Mouse (Mus musculus): ENCODE results near the gene Arhgap29.

The Arhgap29 gene

DNA sequence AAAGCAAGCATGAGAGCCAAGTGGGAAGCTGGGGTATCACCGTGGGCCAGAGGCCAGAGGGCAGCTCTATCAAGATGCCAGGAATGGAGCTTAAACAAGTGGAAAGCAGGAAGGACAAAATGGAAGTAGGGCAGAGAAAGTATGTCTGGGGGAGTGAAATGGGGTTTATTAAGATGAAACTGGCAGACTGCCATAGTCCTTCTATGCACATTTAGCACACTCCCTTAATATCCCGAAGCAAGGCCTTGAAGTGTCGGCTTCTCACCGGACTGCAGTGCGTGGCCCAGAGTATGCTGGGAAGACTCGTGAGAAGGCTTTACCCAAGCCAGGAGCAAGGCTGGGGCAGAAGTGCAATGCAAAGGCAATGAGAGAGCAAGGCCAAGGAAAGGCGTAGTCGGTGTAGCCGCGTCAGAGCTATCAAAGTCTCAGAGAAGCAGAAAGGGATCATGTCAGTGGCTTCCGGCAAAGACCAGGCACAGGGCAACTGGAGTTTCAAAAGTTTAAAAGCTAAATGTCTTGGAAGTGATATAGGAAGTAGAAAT, 11.1 kb upstream of the Arhgap29 start:
- DNase-seq (ENCODE audit: low spot score in 2 of 2): no peak

DNA sequence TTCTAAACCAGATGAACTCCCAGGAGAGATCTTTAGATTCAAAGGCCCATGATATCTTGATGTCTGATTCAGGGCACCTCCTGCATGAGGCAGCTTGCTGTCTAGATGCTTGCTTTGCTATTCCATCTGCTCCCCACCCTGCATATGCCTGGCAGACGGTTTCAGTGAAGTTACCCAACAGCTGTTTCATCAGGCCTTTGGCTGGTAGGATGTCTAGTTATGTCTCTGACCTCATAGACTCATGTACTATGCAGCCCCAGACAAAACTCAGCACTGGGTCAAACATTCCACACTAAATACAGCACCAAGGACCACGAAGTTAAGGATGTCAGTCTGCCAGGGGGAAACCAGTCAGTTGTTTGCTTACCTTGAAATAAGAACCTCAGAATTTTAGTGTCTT, 6.4 kb upstream of the Arhgap29 start:
- no peak for DNase-seq (ENCODE audit: low spot score in 2 of 2)

DNA sequence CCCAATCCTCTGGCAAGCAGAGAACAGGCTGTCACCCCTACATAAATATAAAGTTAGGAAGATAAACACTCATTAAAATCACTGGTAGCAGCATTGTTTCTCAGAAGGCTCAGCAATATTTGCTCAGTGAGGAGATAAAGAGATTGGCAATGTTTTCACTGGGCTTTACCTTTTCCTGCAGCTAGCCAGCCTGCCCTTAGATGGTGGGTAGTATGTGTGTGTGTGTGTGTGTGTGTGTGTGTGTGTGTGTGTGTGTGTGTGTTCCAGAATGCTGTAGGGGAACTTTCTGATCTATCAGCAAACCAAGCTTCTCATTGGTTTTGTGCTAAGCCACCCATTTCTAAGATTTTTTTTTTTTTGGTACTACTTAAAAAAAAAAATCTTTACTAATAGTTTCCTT, 5.6 kb upstream of the Arhgap29 start:
- no peak for DNase-seq (ENCODE audit: low spot score in 2 of 2)

DNA sequence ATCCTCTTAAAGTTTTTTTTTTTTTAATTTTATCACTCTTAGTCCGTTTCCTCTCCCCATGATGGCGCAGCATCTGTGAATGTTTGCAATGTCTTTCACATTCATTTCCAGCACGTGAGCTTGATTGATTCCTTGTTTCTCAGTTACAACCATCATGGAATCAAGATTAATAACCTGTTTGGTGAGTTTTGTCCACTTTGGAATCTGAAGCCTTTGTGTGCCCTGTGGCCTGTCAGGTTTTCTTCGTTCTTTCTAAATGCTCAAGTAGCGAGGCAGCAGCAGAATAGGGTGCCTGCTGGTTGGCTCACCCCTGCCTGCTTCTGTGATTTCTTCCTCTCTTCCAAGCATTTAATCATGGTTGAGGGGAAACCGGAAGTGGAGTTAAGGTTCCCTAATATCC, 2.2 kb upstream of the Arhgap29 start:
- no peak for DNase-seq (ENCODE audit: low spot score in 2 of 2)

DNA sequence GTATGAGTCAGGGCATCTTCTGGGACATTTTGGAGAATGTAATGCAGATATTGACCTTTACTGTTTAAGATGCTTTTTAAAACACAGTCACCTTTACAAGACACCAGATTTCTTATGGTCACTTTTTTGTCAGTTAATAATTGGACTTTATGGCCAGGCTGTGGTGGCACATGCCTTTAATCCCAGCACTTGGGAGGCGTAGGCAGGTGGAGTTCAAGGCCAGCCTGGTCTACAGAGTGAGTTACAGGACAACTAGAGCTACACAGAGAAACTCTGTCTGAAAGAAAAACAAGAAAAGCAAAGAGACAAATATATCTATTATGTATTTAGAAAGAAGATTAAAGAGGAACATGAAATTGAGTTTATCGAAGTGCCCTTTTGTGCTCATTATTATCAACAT, 1.2 kb upstream of the Arhgap29 start:
- DNase-seq (ENCODE audit: low spot score in 2 of 2): no peak

DNA sequence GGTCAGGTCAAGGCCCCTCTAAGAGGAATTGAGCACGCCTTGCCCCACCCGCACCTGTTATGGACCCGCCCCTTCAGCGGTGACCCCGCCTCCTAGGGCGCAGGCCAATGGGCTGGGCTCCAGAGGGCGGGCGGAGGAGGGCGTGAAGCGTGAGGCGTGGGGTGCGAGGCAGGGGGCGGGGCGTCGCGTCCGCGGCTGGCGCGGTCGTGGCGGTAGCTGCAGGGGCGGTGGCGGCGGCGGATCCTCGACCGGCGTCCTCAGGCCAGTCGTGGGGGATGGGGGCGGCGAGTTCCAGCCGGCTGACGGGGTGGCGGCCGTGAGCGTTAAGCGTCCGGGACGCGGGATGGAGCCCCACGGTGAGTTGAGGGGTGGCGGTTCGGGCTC, 700 bp downstream of the Arhgap29 start:
- DNase-seq (ENCODE audit: low spot score in 2 of 2): peak; percentile 62 to 65

DNA sequence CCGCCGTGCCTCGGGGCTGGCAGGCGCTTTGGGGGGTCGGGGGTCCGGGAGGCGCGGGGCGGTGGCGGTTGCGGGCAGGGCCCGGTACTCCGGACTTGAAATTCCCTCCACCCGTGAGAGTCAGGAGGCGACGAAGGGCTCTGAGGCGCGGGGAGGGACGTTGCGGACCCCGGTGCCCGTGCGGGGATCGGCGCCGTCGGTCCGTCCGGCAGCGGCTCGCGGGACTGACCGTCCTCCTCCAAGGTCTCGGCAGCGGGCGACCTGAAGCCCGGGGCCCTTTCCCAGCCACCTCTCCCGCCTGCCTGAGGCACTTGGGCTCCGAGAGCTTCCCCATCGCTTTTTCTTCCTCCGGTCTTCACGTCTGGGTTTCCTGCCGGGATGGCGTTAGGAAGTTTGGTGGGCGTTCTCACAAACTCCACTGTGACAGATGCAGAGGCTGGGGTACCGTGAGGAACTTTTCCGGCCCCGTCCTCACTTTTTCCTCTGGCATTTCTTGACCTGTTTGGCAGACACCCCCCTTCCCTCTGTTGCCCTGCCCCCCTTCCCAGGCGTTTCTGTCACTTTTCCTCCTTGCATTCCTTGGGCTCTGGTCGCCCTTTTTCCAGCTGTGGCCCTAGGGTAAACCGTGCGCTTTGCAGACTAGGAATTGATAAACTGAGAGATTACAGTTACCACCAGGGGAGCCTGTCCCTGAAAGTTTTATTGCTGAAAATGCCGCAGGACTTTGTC, 1.3 kb downstream of the Arhgap29 start:
- DNase-seq (ENCODE audit: low spot score in 2 of 2): no peak

DNA sequence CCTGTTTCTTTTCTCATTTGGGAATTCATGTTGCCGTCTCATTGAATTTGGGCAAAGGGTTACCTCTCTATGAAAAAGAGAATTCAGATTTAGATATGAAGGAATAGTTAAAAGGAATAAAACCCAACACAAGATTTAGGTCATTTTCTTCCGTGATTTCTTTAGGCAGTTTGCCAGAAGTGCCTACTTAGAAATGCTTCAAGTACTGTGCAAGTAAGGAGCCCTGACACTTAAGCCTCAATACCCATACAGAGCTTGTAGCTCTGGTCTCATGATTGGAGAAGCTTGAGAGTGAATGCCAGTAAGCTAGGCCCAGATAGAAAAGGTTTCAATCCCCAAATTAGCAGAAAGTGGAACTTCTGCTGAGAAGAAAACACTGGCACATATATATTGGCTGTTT, 2.1 kb downstream of the Arhgap29 start:
- DNase-seq (ENCODE audit: low spot score in 2 of 2): no peak

DNA sequence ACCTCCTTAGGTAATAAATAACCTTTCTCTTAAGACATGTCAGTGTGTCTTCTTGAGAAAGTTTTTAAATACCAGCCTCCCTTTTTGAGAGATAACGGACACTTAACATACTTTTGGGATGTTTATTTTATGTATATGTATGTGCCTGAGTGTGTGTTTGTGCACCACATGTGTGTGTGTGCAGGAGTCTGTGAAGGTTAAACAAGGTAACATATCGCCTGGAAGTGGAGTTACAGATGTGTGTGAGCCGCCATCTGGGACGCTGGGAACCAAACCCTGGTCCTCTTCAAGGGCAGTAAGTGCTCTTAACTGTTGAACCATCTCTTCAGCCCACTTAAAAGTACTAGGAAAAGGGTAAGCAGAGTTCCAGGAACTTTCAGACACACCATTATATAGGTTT, 3.2 kb downstream of the Arhgap29 start:
- no peak for DNase-seq (ENCODE audit: low spot score in 2 of 2)

DNA sequence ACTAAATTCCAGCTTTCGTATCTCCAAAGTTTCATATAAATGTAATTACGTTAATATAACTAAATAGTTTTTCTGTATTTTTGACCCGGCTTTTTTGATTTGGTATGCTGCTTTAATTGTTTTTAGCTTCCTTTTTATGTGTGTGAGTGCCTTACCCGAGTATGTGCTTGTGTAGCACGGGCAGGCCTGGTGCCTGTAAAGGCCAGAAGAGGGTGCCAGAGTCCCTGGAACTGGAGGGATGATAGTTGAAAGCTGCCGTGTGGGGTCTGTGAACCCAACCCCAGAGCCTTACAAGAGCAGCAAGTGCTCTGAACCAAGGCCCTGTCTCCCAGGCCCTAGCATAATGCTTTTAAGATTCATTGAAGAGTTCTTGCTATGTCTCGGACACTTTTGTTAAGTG, 4.4 kb downstream of the Arhgap29 start:
- no peak for DNase-seq (ENCODE audit: low spot score in 2 of 2)

DNA sequence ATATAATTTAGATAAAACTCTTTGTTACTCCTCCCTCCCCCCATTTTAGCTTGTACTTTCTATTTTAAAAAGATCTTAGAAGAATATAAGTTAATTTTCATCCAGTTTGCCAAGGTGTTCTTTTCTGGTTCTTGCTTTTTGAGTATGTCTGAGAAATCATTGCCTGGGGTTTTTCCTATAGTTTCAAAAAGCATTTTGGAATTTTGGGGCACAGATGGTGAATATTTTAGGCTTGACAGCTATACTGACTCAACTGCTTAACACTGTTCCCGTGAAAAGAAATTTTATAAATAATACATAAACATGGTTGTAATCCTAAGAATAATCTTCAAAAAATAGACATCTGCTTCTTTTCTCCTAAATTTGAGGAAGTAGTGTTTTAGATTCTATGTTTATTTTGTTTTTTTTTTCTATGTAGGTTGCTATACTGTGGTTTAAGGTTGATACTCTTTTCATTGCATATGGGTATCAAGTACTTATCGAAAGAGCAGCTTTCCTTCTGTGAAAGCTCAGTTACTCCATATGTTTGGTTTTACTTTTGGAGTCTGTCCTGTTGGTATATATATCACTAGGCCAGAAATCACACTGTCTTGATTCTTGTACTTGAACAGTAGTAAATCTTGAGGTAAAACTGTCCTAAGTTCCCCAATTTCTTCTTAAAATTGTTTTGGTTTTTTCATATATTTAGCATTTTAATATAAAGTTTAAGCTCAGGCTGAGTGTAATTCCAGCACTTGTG, 5.4 kb downstream of the Arhgap29 start:
- DNase-seq (ENCODE audit: low spot score in 2 of 2): no peak

DNA sequence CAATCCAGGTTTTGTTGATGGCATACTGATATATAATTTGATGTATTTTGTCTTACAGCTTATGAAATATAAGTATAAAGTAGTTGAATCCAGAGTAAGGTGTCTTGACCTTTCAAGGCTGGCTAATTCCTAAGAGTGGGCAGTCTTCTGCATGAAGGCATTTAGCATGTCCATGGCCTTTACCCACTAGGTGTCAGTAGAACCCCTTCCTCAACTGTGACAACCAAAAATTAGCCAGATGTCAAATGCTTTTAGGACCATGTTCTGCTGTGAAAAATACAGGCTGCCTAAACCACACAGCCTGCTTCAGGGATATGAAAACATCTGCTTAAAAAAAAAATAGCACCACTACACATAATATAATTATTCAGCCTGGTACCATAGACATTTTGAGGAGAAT, 11.8 kb downstream of the Arhgap29 start:
- peak in 1 of 2 experiments; percentile 29 for DNase-seq (ENCODE audit: low spot score in 2 of 2)

DNA sequence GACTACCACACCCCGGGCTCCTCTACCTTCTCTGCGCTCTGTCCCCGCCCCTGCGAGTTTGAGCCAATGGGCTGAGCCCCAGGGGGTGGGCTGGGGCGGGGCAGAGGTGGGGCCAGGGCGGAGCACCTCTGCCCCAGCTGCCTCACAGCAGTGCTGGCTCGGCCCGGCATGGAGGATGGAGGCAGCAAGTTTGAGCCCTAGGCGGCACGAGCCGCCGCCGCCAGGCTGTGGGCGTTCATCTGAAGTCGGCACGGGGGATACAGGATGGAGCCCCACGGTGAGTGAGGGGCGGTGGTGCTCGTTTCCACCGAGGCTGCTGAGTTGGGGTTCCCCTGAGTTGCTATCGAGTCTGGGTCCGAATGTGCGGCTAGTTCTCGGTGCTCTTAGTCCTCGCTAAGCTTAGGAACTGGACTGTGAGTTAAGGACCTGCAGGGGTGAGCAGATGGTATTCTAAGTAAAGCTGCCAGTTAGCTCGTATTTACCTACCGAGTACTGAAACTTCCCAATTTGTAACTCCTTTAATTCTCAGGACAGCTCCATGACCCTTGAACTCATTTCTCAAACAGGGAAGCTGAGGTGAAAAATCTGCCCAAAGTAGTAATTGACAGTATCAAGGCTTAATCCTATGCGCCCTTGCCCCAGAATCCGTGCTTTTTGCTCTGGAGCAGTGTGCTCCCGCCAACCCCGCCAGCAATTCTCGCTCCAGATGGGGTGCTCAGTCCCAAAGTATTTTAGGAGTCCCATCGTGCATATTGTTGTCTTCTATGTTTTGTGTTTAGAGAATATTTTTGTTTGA, 15.5 kb downstream of the Arhgap29 start:
- peak; percentile 74 to 77 for DNase-seq (ENCODE audit: low spot score in 2 of 2)

DNA sequence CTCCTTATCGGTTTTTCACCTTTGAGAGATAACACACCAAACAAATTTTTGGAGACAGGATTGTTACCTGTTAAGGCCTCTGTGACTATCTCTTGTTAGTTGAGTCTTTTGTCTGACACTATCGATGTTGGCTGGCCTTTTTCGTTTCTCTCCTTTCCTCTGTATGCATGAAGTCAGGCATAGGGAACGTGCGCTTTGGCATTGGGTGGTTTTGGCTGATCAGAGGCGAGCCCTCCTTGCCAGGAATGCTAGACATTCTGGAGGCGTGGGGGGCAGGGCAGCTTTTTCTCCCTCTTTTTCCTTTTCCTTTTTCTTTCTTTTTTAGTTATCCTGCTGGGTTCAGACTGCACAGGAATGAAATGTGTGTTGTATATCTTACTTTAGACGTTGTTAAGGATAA, 16.3 kb downstream of the Arhgap29 start:
- DNase-seq (ENCODE audit: low spot score in 2 of 2): no peak

DNA sequence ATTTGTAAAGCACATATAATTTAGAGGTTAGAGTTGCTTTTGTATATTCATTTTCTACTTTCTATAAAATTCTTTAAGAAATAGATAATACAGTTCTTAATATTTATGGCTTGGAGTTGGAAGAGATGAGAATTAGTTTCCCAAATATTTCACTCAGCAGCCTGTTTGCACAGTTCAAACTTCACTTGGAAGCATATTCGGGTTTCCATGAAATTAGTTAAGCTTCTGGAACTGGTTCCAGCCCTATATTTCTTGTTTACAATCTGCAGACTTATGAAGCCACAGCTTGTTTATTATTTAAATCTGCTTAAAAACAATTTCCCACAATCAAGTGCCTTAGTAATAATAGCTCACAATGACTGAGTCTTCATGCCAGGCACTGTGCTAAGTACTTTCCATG, 17.1 kb downstream of the Arhgap29 start:
- no peak for DNase-seq (ENCODE audit: low spot score in 2 of 2)

DNA sequence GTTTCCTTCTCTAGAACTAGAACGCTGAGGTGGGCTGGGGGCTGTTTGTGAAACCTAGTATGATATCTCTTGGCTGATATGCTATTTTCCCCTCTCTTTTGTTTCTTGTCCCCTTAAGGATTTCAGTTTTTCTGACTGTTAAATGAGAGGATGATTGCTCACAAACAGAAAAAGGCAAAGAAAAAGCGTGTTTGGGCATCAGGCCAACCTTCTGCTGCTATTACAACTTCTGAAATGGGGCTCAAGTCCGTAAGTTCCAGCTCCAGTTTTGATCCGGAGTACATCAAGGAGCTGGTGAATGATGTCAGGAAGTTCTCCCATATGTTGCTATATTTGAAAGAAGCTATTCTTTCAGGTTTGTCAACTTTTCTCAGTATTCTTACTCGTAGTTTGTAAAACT, 21.4 kb downstream of the Arhgap29 start:
- DNase-seq (ENCODE audit: low spot score in 2 of 2): peak in 1 of 2 experiments; percentile 24

DNA sequence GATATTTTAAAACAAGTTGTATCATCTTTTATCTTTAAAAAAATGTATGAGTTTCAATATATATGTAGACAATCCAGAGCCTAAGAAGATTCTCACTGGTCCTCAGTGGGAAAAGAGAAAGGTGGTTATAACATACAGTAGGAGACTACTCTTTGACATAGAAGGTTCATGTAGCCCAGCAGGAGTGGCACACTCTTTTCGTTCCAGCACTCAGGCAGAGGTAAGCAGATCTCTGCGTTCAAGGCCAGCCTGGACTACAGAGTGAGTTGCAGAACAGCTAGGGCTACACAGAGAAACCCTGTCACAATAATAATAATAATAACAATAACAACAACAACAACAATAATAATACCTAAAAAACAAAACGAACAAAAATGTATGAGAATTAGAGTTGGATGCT, 23.0 kb downstream of the Arhgap29 start:
- DNase-seq (ENCODE audit: low spot score in 2 of 2): no peak

DNA sequence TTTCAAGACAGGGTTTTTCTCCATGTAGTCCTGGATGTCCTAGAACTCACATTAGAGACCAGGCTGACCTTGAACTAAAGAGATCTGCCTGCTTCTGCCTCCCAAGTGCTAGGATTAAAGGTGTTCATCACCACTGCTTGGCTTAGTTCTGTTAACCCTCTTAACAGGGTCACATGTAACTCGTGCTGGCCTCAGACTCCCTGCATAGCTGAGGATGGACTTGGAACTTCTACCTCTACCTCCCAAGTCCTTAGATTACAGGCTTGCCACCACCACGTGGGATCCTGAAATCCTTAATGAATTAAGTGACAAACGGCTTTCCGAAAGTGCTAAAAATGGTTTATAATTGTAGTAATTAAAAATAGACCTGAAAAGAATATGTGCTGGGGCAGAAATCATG, 29.0 kb downstream of the Arhgap29 start:
- no peak for DNase-seq (ENCODE audit: low spot score in 2 of 2)

DNA sequence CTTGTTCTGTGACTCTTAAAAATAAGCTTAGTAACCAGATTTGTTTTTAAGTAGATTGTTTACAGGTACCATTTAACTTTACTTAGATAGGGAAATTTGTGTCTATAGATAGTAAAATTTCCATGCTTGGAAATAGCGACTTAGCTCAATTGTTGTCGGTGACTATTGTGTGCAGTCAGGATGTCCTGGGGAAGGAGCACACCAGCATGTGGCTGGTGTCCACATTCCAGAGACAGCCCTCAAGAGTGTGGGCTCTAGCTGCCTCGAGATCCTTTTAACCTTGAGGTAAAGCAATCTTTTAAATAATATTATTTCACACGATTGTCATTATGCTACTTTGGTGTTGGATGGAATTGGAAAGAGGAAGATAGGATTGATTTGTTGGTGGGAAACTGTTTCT, 30.1 kb downstream of the Arhgap29 start:
- no peak for DNase-seq (ENCODE audit: low spot score in 2 of 2)

DNA sequence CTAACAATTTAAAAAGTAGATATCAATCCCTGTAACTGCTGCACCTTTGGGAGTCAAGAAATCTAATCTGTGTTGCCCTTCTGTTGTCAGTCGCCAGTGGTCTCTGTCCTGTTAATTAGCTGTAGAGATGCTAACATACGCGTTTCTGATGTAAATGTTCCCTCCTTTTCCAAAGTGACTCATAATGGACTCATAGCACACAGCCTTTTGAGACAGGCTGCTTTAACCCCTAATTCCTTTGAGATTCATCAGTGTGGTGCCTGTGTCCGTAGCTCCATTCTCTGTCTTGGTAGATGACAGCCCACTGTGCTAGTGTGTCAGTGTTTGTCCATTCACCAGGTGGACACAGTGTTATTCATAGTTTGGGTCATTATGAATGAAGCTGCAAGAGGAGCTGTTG, 42.8 kb downstream of the Arhgap29 start:
- DNase-seq (ENCODE audit: low spot score in 2 of 2): no peak

DNA sequence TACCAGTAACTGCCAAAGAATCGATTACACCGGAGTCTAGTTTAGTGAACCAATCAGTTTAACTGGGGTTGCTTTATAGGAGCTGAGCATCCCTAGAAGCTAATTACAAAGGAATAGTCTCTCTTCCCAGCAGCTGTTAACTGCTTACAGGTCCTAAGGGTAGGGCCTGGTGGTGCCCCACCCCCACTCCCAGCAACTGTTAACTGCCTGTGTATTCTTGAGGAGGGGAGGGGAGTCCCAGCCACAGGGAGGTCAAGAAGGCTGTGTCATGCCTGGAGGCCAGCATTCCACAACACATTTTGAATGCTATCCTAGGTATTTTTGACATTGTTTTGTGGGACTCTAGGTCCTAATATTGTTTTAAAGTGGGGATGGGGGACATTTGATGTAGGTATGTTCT, 47.6 kb downstream of the Arhgap29 start:
- DNase-seq (ENCODE audit: low spot score in 2 of 2): no peak

DNA sequence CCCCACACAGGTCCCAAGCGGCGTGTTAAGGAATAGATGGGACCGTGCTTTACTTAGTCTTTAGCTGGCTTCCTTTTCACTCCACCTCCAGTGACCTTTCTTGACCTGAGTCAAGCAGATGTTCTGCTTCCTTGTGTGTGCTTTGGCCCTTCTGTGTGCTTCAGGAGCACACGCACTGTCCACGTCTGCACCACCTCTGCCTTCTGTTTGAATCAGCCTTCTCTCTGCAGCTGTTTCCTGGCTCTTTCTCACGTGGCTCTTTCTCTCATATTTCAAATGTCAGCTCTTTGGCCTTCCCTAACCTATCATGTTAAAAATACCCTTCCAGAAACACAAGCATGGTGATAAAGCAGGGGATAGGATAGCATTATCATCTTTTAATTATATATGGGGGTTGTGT, 49.2 kb downstream of the Arhgap29 start:
- no peak for DNase-seq (ENCODE audit: low spot score in 2 of 2)

DNA sequence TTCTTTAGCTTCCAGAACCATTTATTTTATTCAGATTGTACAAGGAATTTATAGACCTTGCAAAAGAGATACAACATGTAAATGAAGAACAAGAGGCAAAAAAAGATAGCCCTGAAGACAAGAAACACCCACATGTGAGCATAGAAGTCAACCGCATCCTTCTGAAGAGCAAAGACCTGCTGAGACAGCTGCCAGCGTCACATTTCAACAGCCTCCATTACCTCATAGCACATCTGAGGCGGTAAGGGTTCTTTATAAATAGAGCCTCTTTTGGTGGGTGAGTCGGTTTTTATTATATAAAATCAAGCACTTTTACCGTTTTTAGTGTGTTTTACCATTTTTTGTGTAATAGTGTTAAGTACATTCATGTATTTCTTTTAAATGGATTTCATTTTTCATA, 57.5 kb downstream of the Arhgap29 start:
- DNase-seq (ENCODE audit: low spot score in 2 of 2): no peak
